Mouse (Mus musculus): ENCODE data around the gene Rhag. TPM values are rescaled to one million over a fixed set of nuclear protein-coding genes. Genes with fewer than 3 reads are reported as not detected.

Rhag gene
- polyA plus RNA-seq, 1 experiment from 2014 or later: 0.23 TPM

- no peaks in the 10 kb centered on the region for H3K27me3 ChIP-seq (ENCODE audit: control insufficient read depth, insufficient read depth, low read length)
- no peaks in the 10 kb centered on the region for H3K36me3 ChIP-seq (ENCODE audit: control insufficient read depth, insufficient read depth, low read length)
- no peak overlapping the region for H3K4me3 ChIP-seq (ENCODE audit: low read length)
- no peak for ATAC-seq (ENCODE audit: low FRiP score, low TSS enrichment)
- H3K9me3 ChIP-seq (ENCODE audit: control insufficient read depth, low read length): no peaks in the 10 kb centered on the region
- 71% methylated on average over 10 of the region's 10 CpGs for WGBS
- H3K4me1 ChIP-seq (ENCODE audit: control insufficient read depth, insufficient read depth, low read length): no peaks in the 10 kb centered on the region; the same call in 1 of the 2 replicates
- no peak overlapping the region for H3K4me2 ChIP-seq (replicated peaks; ENCODE audit: low read depth, low read length)
- H3K27ac ChIP-seq (ENCODE audit: low read depth, low read length): no peak overlapping the region
- no peak overlapping the region for H3K9ac ChIP-seq (ENCODE audit: low read depth, low read length)
These were observed 58.2 kb downstream of the Rhag start for GRCm38 (mm10) chr17:40868952-40869747.

GRCm38 (mm10) chr17:40872626-40873025 is 61.7 kb downstream of the Rhag start:
- H3K9me3 ChIP-seq (ENCODE audit: control insufficient read depth, low read length): no peaks in the 10 kb centered on the region
- no peaks in the 10 kb centered on the region; the same call in 1 of the 2 replicates for H3K4me1 ChIP-seq (ENCODE audit: control insufficient read depth, insufficient read depth, low read length)
- H3K36me3 ChIP-seq (ENCODE audit: control insufficient read depth, insufficient read depth, low read length): no peaks in the 10 kb centered on the region
- H3K4me2 ChIP-seq (replicated peaks; ENCODE audit: low read depth, low read length): no peak overlapping the region
- no peak for ATAC-seq (ENCODE audit: low FRiP score, low TSS enrichment)
- H3K27ac ChIP-seq (ENCODE audit: low read depth, low read length): no peak overlapping the region
- no peaks in the 10 kb centered on the region for H3K27me3 ChIP-seq (ENCODE audit: control insufficient read depth, insufficient read depth, low read length)
- H3K9ac ChIP-seq (ENCODE audit: low read depth, low read length): no peak overlapping the region
- H3K4me3 ChIP-seq (ENCODE audit: low read length): no peak overlapping the region
- WGBS: 95% methylated on average over 6 of the region's 6 CpGs

GRCm38 (mm10) chr17:40873582-40874011 is 62.7 kb downstream of the Rhag start:
- Histone ChIP-seq H3K9ac (ENCODE audit: low read depth, low read length) (no peak overlapping the region), H3K27me3 (ENCODE audit: control insufficient read depth, insufficient read depth, low read length) (no peaks in the 10 kb centered on the region), H3K4me3 (ENCODE audit: low read length) (no peak overlapping the region), H3K9me3 (ENCODE audit: control insufficient read depth, low read length) (no peaks in the 10 kb centered on the region), H3K4me2 (replicated peaks; ENCODE audit: low read depth, low read length) (no peak overlapping the region), H3K27ac (ENCODE audit: low read depth, low read length) (no peak overlapping the region), H3K4me1 (ENCODE audit: control insufficient read depth, insufficient read depth, low read length) (no peaks in the 10 kb centered on the region; the same call in 1 of the 2 replicates), H3K36me3 (ENCODE audit: control insufficient read depth, insufficient read depth, low read length) (no peaks in the 10 kb centered on the region)
- ATAC-seq (ENCODE audit: low FRiP score, low TSS enrichment): 0 out of 2 replicates have a peak, but pooled peaks have one; percentile 49
- 16% methylated on average over 2 of the region's 2 CpGs for WGBS

GRCm38 (mm10) chr17:40874701-40875100 is 63.8 kb downstream of the Rhag start:
- Histone ChIP-seq H3K27me3 (ENCODE audit: control insufficient read depth, insufficient read depth, low read length) (no peaks in the 10 kb centered on the region), H3K27ac (ENCODE audit: low read depth, low read length) (no peak overlapping the region), H3K9ac (ENCODE audit: low read depth, low read length) (no peak overlapping the region), H3K36me3 (ENCODE audit: control insufficient read depth, insufficient read depth, low read length) (no peaks in the 10 kb centered on the region), H3K4me2 (replicated peaks; ENCODE audit: low read depth, low read length) (no peak overlapping the region), H3K4me3 (ENCODE audit: low read length) (no peak overlapping the region), H3K9me3 (ENCODE audit: control insufficient read depth, low read length) (no peaks in the 10 kb centered on the region), H3K4me1 (ENCODE audit: control insufficient read depth, insufficient read depth, low read length) (no peaks in the 10 kb centered on the region; the same call in 1 of the 2 replicates)
- ATAC-seq (ENCODE audit: low FRiP score, low TSS enrichment): no peak
- 75% methylated on average over 3 of the region's 3 CpGs for WGBS

GRCm38 (mm10) chr17:40875568-40875967 is 64.6 kb downstream of the Rhag start:
- H3K9ac ChIP-seq (ENCODE audit: low read depth, low read length): no peak overlapping the region
- no peak overlapping the region for H3K27ac ChIP-seq (ENCODE audit: low read depth, low read length)
- H3K4me1 ChIP-seq (ENCODE audit: control insufficient read depth, insufficient read depth, low read length): no peaks in the 10 kb centered on the region; the same call in 1 of the 2 replicates
- H3K9me3 ChIP-seq (ENCODE audit: control insufficient read depth, low read length): no peaks in the 10 kb centered on the region
- ATAC-seq (ENCODE audit: low FRiP score, low TSS enrichment): no peak
- no peaks in the 10 kb centered on the region for H3K36me3 ChIP-seq (ENCODE audit: control insufficient read depth, insufficient read depth, low read length)
- H3K4me2 ChIP-seq (replicated peaks; ENCODE audit: low read depth, low read length): no peak overlapping the region
- no peak overlapping the region for H3K4me3 ChIP-seq (ENCODE audit: low read length)
- H3K27me3 ChIP-seq (ENCODE audit: control insufficient read depth, insufficient read depth, low read length): no peaks in the 10 kb centered on the region
- 90% methylated on average over 1 of the region's 1 CpGs for WGBS

DNA sequence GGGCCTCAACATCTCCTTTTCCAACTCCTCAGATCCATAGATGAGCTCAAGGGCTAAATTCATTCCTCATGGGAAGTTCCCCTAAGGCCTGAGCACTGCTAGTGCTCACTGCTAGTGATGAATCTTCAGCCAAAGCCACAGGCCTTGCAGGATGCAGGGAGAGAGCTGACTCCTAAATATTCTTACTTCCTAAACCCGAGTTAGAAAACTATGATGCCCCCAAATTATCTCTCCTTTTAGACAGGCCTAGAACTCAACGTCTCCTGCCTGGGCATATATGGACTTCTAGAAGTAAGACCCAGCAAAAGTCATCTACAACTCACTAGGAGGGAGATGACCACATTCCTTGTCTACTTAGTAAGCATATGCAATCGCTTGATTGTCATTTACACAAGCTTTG is 66.8 kb downstream of the Rhag start:
- 52% methylated on average over 3 of the region's 3 CpGs for WGBS
- Histone ChIP-seq H3K9ac (ENCODE audit: low read depth, low read length) (no peak overlapping the region), H3K27ac (ENCODE audit: low read depth, low read length) (no peak overlapping the region), H3K4me3 (ENCODE audit: low read length) (no peak overlapping the region), H3K4me1 (ENCODE audit: control insufficient read depth, insufficient read depth, low read length) (no peaks in the 10 kb centered on the region; the same call in 1 of the 2 replicates), H3K9me3 (ENCODE audit: control insufficient read depth, low read length) (no peaks in the 10 kb centered on the region), H3K27me3 (ENCODE audit: control insufficient read depth, insufficient read depth, low read length) (no peaks in the 10 kb centered on the region), H3K36me3 (ENCODE audit: control insufficient read depth, insufficient read depth, low read length) (no peaks in the 10 kb centered on the region), H3K4me2 (replicated peaks; ENCODE audit: low read depth, low read length) (peak overlapping the region; percentile 21; the same call in 1 of the 2 replicates)
- ATAC-seq (ENCODE audit: low FRiP score, low TSS enrichment): no peak

GRCm38 (mm10) chr17:40879528-40879923 is 68.6 kb downstream of the Rhag start:
- ATAC-seq (ENCODE audit: low FRiP score, low TSS enrichment): no peak
- H3K27me3 ChIP-seq (ENCODE audit: control insufficient read depth, insufficient read depth, low read length): no peaks in the 10 kb centered on the region
- WGBS: 8% methylated on average over 6 of the region's 6 CpGs
- no peaks in the 10 kb centered on the region for H3K4me1 ChIP-seq (ENCODE audit: control insufficient read depth, insufficient read depth, low read length)
- peak overlapping the region; percentile 88 for H3K4me2 ChIP-seq (replicated peaks; ENCODE audit: low read depth, low read length)
- no peaks in the 10 kb centered on the region for H3K36me3 ChIP-seq (ENCODE audit: control insufficient read depth, insufficient read depth, low read length)
- no peaks in the 10 kb centered on the region for H3K9me3 ChIP-seq (ENCODE audit: control insufficient read depth, low read length)
- peak overlapping the region; percentile 67 for H3K4me3 ChIP-seq (ENCODE audit: low read length)
- peak overlapping the region; percentile 61; the same call in 1 of the 2 replicates for H3K9ac ChIP-seq (ENCODE audit: low read depth, low read length)
- H3K27ac ChIP-seq (ENCODE audit: low read depth, low read length): no peak overlapping the region

- Histone ChIP-seq H3K27me3 (ENCODE audit: control insufficient read depth, insufficient read depth, low read length) (no peaks in the 10 kb centered on the region), H3K4me3 (ENCODE audit: low read length) (peak within 1 kb of the TSS; percentile 67), H3K4me1 (ENCODE audit: control insufficient read depth, insufficient read depth, low read length) (no peaks in the 10 kb centered on the region), H3K36me3 (ENCODE audit: control insufficient read depth, insufficient read depth, low read length) (no peaks in the 10 kb centered on the region), H3K9ac (ENCODE audit: low read depth, low read length) (peak within 1 kb of the TSS; percentile 61), H3K27ac (ENCODE audit: low read depth, low read length) (no peak within 1 kb of the TSS), H3K9me3 (ENCODE audit: control insufficient read depth, low read length) (no peaks in the 10 kb centered on the region), H3K4me2 (replicated peaks; ENCODE audit: low read depth, low read length) (peak within 1 kb of the TSS; percentile 88)
- WGBS: under 1% methylated on average over 40 of the region's 40 CpGs
- peak; percentile 91 for ATAC-seq (ENCODE audit: low FRiP score, low TSS enrichment)
These were observed 69.2 kb downstream of the Rhag start, which contains the start of gene 9130008F23Rik for GRCm38 (mm10) chr17:40879924-40880691. 9130008F23Rik (minus strand) TSS chr17:40880559.

GRCm38 (mm10) chr17:40882172-40882571 is 71.2 kb downstream of the Rhag start:
- Histone ChIP-seq H3K27ac (ENCODE audit: low read depth, low read length) (no peak overlapping the region), H3K4me3 (ENCODE audit: low read length) (no peak overlapping the region), H3K4me1 (ENCODE audit: control insufficient read depth, insufficient read depth, low read length) (no peaks in the 10 kb centered on the region), H3K4me2 (replicated peaks; ENCODE audit: low read depth, low read length) (no peak overlapping the region), H3K9me3 (ENCODE audit: control insufficient read depth, low read length) (no peaks in the 10 kb centered on the region), H3K9ac (ENCODE audit: low read depth, low read length) (no peak overlapping the region), H3K27me3 (ENCODE audit: control insufficient read depth, insufficient read depth, low read length) (no peaks in the 10 kb centered on the region), H3K36me3 (ENCODE audit: control insufficient read depth, insufficient read depth, low read length) (no peaks in the 10 kb centered on the region)
- 89% methylated on average over 6 of the region's 6 CpGs for WGBS
- no peak for ATAC-seq (ENCODE audit: low FRiP score, low TSS enrichment)

Data from kidney, embryonic 14.5 days (tissue).